In the genomic region with DNA sequence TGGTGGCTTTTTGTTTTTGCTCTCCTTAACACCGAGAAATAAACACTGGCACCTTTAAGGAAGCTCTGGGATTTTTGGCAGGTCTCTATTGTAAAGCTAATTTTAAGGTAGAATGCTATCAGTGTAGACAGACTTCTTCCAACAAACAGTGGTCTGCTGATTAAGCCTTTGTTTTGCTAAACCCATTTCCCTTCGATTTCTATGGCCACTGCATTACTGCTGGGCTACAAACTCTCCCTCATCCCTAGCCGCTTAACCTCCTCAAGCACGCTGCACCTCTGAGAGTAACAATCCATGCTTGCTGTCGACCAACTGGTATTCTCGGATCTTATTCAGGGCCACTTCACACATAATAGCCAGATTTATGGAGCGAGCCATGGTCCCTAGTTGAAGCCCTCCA, we compare ENCODE assay signal across 9 mouse cellular contexts. TPM values are rescaled to one million over a fixed set of nuclear protein-coding genes. Genes with fewer than 3 reads are reported as not detected.
DNase-seq lines count a peak whose midpoint lies in the region; ATAC-seq and TF ChIP-seq lines count a peak whose summit lies in the region.
"Had no signal": no experiment of that assay in that cellular context is flagged by ENCODE, and none has a peak within 500 bp of the region (broad histone marks: within the 10 kb centered on the region; RNA-seq: fewer than 3 reads in every experiment).

No protein-coding gene starts in this region.

- DNase-seq in kidney, postnatal 10 days, result no peak
- DNase-seq in brain, embryonic 14.5 days (ENCODE audit: low read depth), result peak; percentile 20
- no peak for DNase-seq in intestine, embryonic 14.5 days (ENCODE audit: low spot score)
- DNase-seq in spleen, postnatal 14 days (ENCODE audit: low spot score in 2 of 2), result no peak
- no peak for DNase-seq in gastrocnemius, adult 18-20 months (ENCODE audit: low spot score)
- DNase-seq in cerebellum, adult 9-11 months, result no peak

- no peak for ATAC-seq in kidney, embryonic 15.5 days (replicated peaks; ENCODE audit: low FRiP score)
- ATAC-seq in intestine, embryonic 14.5 days (replicated peaks; ENCODE audit: low FRiP score, low TSS enrichment, low read depth), result no peak
- no peak for ATAC-seq in neural tube, embryonic 13.5 days (ENCODE audit: low read depth)

- H3K4me3 ChIP-seq in kidney, embryonic 15.5 days (replicated peaks), result peak overlapping the region; percentile 98
- H3K4me3 ChIP-seq in intestine, embryonic 14.5 days (ENCODE audit: low read depth, low read length), result peak overlapping the region; percentile 86
- peak overlapping the region; percentile 98 for H3K4me3 ChIP-seq in neural tube, embryonic 13.5 days

- peak overlapping the region; percentile 97 for H3K4me2 ChIP-seq in kidney, embryonic 15.5 days
- peak overlapping the region; percentile 95 for H3K4me2 ChIP-seq in intestine, embryonic 14.5 days (ENCODE audit: low read length)
- H3K4me2 ChIP-seq in neural tube, embryonic 13.5 days, result peak overlapping the region; percentile 98

- H3K9me3 ChIP-seq in kidney, embryonic 15.5 days (replicated peaks), result no peaks in the 10 kb centered on the region
- no peaks in the 10 kb centered on the region for H3K9me3 ChIP-seq in intestine, embryonic 14.5 days (ENCODE audit: control insufficient read depth, low read length)
- no peaks in the 10 kb centered on the region for H3K9me3 ChIP-seq in neural tube, embryonic 13.5 days

- peak overlapping the region; percentile 95 for H3K27ac ChIP-seq in kidney, embryonic 15.5 days
- H3K27ac ChIP-seq in intestine, embryonic 14.5 days (ENCODE audit: low read depth), result no peak overlapping the region
- no peak overlapping the region for H3K27ac ChIP-seq in neural tube, embryonic 13.5 days (replicated peaks)

- peaks cover 25% of the 10 kb centered on the region for H3K4me1 ChIP-seq in kidney, embryonic 15.5 days
- H3K4me1 ChIP-seq in intestine, embryonic 14.5 days (replicated peaks; ENCODE audit: control insufficient read depth, insufficient read depth, low read length), result peaks cover 10% of the 10 kb centered on the region
- peaks cover 34% of the 10 kb centered on the region for H3K4me1 ChIP-seq in neural tube, embryonic 13.5 days (replicated peaks)

- no peak for TF ChIP-seq CTCF in brain, embryonic 14.5 days (IDR thresholded peaks at IDR 0.05; ENCODE audit: borderline replicate concordance, extremely low read depth, insufficient read depth, insufficient read length)

- 8% methylated on average over 7 of the region's 7 CpGs for WGBS in kidney, embryonic 15.5 days
- 9% methylated on average over 7 of the region's 7 CpGs for WGBS in intestine, embryonic 14.5 days
- 8% methylated on average over 7 of the region's 7 CpGs for WGBS in neural tube, embryonic 13.5 days

- H3K36me3 ChIP-seq in kidney, embryonic 15.5 days, result peaks cover 5% of the 10 kb centered on the region; the same call in 1 of the 2 replicates
- no peaks in the 10 kb centered on the region for H3K36me3 ChIP-seq in intestine, embryonic 14.5 days (ENCODE audit: control insufficient read depth, insufficient read depth, low read length)
- no peaks in the 10 kb centered on the region for H3K36me3 ChIP-seq in neural tube, embryonic 13.5 days

- H3K27me3 ChIP-seq in kidney, embryonic 15.5 days, result no peaks in the 10 kb centered on the region
- no peaks in the 10 kb centered on the region for H3K27me3 ChIP-seq in intestine, embryonic 14.5 days (replicated peaks; ENCODE audit: control insufficient read depth, insufficient read depth, low read length)
- no peaks in the 10 kb centered on the region for H3K27me3 ChIP-seq in neural tube, embryonic 13.5 days

- no peak for TF ChIP-seq POLR2A in brain, embryonic 14.5 days (IDR thresholded peaks at IDR 0.05; ENCODE audit: borderline replicate concordance, extremely low read depth, insufficient read depth, insufficient read length, poor library complexity, severe bottlenecking)

- peak overlapping the region; percentile 86 for H3K9ac ChIP-seq in kidney, embryonic 15.5 days
- H3K9ac ChIP-seq in intestine, embryonic 14.5 days (ENCODE audit: low read length), result peak overlapping the region; percentile 76
- peak overlapping the region; percentile 89 for H3K9ac ChIP-seq in neural tube, embryonic 13.5 days

RNA-seq across cellular contexts. Expression of gene Oxsr1, which starts 1.3 kb away (rescaled TPM):
- 12.3 and 14.2 TPM in 2 replicates for polyA plus RNA-seq in kidney, embryonic 15.5 days (2015; fragmentation: Nextera tagmentation; extraction: Ambion mirVana)
- 53.8 and 55.0 TPM in 2 replicates for polyA plus RNA-seq in brain, embryonic 14.5 days (2012; rRNA removed)
- polyA plus RNA-seq in intestine, embryonic 14.5 days (2014; fragmentation: Nextera tagmentation; extraction: Ambion mirVana), result 16.2 and 17.6 TPM in 2 replicates
- 12.3 and 12.9 TPM in 2 replicates for polyA plus RNA-seq in neural tube, embryonic 13.5 days (2015; fragmentation: Nextera tagmentation; extraction: Ambion mirVana)
- 10 to 100 TPM; 65.3 to 67.3 TPM for total RNA-seq in gastrocnemius, adult 18-20 months (2021)

RNA-seq across cellular contexts. Expression of gene Acaa1a, which starts 18.5 kb away (rescaled TPM):
- polyA plus RNA-seq in kidney, embryonic 15.5 days (2015; fragmentation: Nextera tagmentation; extraction: Ambion mirVana), result 111 and 121 TPM in 2 replicates
- 132 and 164 TPM in 2 replicates for polyA plus RNA-seq in brain, embryonic 14.5 days (2012; rRNA removed)
- 87.7 and 89.4 TPM in 2 replicates for polyA plus RNA-seq in intestine, embryonic 14.5 days (2014; fragmentation: Nextera tagmentation; extraction: Ambion mirVana)
- polyA plus RNA-seq in neural tube, embryonic 13.5 days (2015; fragmentation: Nextera tagmentation; extraction: Ambion mirVana), result 98.3 and 106 TPM in 2 replicates
- 10 to 100 TPM; 35.4 to 35.6 TPM for total RNA-seq in gastrocnemius, adult 18-20 months (2021)

RNA-seq across cellular contexts. Expression of gene Myd88, which starts 20.3 kb away (rescaled TPM):
- 25.6 and 25.9 TPM in 2 replicates for polyA plus RNA-seq in kidney, embryonic 15.5 days (2015; fragmentation: Nextera tagmentation; extraction: Ambion mirVana)
- 3.1 and 4.4 TPM in 2 replicates for polyA plus RNA-seq in brain, embryonic 14.5 days (2012; rRNA removed)
- 30.3 and 32.3 TPM in 2 replicates for polyA plus RNA-seq in intestine, embryonic 14.5 days (2014; fragmentation: Nextera tagmentation; extraction: Ambion mirVana)
- 6.6 and 6.9 TPM in 2 replicates for polyA plus RNA-seq in neural tube, embryonic 13.5 days (2015; fragmentation: Nextera tagmentation; extraction: Ambion mirVana)
- 1 to 10 TPM; 4.8 to 6.6 TPM for total RNA-seq in gastrocnemius, adult 18-20 months (2021)

RNA-seq across cellular contexts. Expression of gene Xylb, which starts 36.2 kb away (rescaled TPM):
- 20.8 and 26.9 TPM in 2 replicates for polyA plus RNA-seq in kidney, embryonic 15.5 days (2015; fragmentation: Nextera tagmentation; extraction: Ambion mirVana)
- polyA plus RNA-seq in brain, embryonic 14.5 days (2012; rRNA removed), result 5.2 and 6.3 TPM in 2 replicates
- 11.2 and 12.5 TPM in 2 replicates for polyA plus RNA-seq in intestine, embryonic 14.5 days (2014; fragmentation: Nextera tagmentation; extraction: Ambion mirVana)
- polyA plus RNA-seq in neural tube, embryonic 13.5 days (2015; fragmentation: Nextera tagmentation; extraction: Ambion mirVana), result 2.4 and 2.6 TPM in 2 replicates
- under 1 TPM; 0.09 to 0.38 TPM for total RNA-seq in gastrocnemius, adult 18-20 months (2021)

RNA-seq across cellular contexts. Expression of gene Slc22a14, which starts 44.4 kb away (rescaled TPM):
- polyA plus RNA-seq in kidney, embryonic 15.5 days (2015; fragmentation: Nextera tagmentation; extraction: Ambion mirVana), result 0.30 TPM in 1 of 2 replicates, not detected in the other
- 0.04 and 0.05 TPM in 2 replicates for polyA plus RNA-seq in brain, embryonic 14.5 days (2012; rRNA removed)
- 0.11 and 0.16 TPM in 2 replicates for polyA plus RNA-seq in intestine, embryonic 14.5 days (2014; fragmentation: Nextera tagmentation; extraction: Ambion mirVana)
- polyA plus RNA-seq in neural tube, embryonic 13.5 days (2015; fragmentation: Nextera tagmentation; extraction: Ambion mirVana), result not detected in 2 replicates
- not detected for total RNA-seq in gastrocnemius, adult 18-20 months (2021)
- total RNA-seq: neutrophil, adult 5-6 weeks had no signal
